Mouse (Mus musculus) embryonic fibroblast, embryonic 13.5 days (primary cell): ENCODE results near the gene Fscn1. TPM values are rescaled to one million over a fixed set of nuclear protein-coding genes. Genes with fewer than 3 reads are reported as not detected.
A peak's percentile ranks its signal among the peaks of the same experiment; 100 is the strongest.

Experiments
- H3K27ac ChIP-seq: 2 replicates; pipeline ENCODE4 v1.5.1; 2012; ENCODE audit warnings: low read length, control low read depth, inconsistent platforms; ENCODE audit not compliant: insufficient read depth
- H3K4me1 ChIP-seq: 2 replicates; pipeline ENCODE4 v1.6.1; 2011; ENCODE audit warnings: low read length; ENCODE audit not compliant: control insufficient read depth, insufficient read depth
- H3K4me3 ChIP-seq: 2 replicates; pipeline ENCODE4 v1.5.1; 2011; ENCODE audit warnings: mild to moderate bottlenecking, control low read depth, low read length; ENCODE audit not compliant: insufficient read depth
- CTCF ChIP-seq: IDR thresholded peaks from 2 replicates; pipeline ENCODE4 v1.5.1; 2011; ENCODE audit warnings: mild to moderate bottlenecking, control low read depth, low read length, moderate library complexity, borderline replicate concordance; ENCODE audit not compliant: insufficient read depth
- POLR2A ChIP-seq: IDR thresholded peaks from 2 replicates; pipeline ENCODE4 v1.6.1; 2011; ENCODE audit warnings: low read depth, mild to moderate bottlenecking, control low read depth, low read length, moderate library complexity
- polyA plus RNA-seq: library from polyadenylated mRNA; stranded (reverse); fragments of >200 nt; gene quantifications from 2 replicates; pipeline ENCODE4 v1.2.4, GENCODE M21; 2011; ENCODE audit warnings: low read depth; ENCODE audit not compliant: missing spikeins, insufficient read length

The Fscn1 gene
- polyA plus RNA-seq, 1 experiment: 323 TPM

GRCm38 (mm10) chr5:142994746-142995145 lies 34.6 kb downstream of the Fscn1 start:
- H3K4me1 ChIP-seq: peaks cover 15% of the 10 kb centered on the region
- TF ChIP-seq POLR2A: no peak
- TF ChIP-seq CTCF: no peak
- H3K27ac ChIP-seq: no peak overlapping the region
- no peak overlapping the region for H3K4me3 ChIP-seq

DNA sequence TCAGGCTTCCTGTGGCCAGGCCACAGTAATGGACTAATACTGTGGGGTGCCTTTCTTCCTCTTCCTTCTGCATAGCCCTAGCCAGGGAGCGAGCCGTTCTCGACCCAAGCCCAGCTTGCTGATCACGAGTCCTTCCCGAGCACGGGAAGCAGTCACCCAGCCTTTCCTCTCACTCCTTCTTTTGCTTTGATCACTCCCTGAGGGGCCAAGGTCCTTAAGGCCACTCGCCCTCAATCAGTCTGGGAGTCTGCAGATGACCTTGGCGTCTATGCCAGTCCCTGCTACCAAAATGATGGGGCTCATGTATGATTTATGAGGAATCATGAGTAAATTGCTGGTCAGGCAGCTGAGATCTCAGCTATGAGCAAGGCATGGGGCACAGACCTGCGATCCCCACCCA lies 37.4 kb downstream of the Fscn1 start:
- no peak overlapping the region for H3K4me3 ChIP-seq
- H3K27ac ChIP-seq: no peak overlapping the region
- peaks cover 27% of the 10 kb centered on the region for H3K4me1 ChIP-seq
- no peak for TF ChIP-seq POLR2A
- TF ChIP-seq CTCF: no peak

DNA sequence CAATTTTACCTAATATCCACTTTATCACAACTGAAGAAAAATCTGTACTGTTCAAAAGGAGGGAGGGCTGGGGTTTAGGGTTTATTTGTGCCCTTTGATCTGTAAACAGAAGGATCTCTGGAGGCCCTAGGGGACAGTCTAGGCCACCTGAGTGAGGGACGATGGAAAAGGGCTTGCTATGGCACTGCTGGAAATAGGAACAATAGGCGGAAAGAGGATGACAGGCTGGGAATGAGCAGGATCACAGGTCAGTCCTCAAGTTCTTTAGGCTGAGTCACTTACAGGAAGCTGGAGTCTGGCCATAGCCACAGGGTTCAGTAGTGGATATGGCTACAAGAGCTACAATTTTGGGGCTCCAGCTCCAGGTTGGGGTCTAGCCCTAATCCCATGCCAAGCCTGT lies 38.0 kb downstream of the Fscn1 start:
- Histone ChIP-seq H3K4me1 (peaks cover 27% of the 10 kb centered on the region), H3K4me3 (no peak overlapping the region), H3K27ac (peak overlapping the region; percentile 43; the same call in 1 of the 2 replicates)
- TF ChIP-seq POLR2A (no peak), CTCF (no peak)

DNA sequence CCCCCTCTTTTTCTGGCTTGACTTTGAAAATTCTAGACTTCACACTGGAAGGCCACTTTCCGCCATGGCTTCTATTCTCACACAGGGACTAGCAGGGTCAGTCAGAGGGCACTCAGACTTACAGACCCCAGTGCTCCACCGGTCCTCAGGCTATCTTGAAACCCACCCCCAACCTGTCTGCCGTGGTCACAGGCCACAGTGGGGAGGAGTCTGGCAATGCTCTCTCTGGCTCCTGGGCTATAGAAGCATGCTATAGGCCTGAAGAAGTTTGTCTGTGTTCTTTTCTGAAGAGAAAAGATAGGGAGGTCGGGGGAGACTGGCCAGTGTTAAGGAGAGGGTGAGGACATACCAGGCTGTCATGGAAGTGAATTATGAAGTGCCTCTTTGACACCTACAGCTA lies 39.9 kb downstream of the Fscn1 start:
- H3K27ac ChIP-seq: peak overlapping the region; percentile 95; the same call in 1 of the 2 replicates
- no peak for TF ChIP-seq CTCF
- no peak for TF ChIP-seq POLR2A
- peaks cover 27% of the 10 kb centered on the region for H3K4me1 ChIP-seq
- no peak overlapping the region for H3K4me3 ChIP-seq

DNA sequence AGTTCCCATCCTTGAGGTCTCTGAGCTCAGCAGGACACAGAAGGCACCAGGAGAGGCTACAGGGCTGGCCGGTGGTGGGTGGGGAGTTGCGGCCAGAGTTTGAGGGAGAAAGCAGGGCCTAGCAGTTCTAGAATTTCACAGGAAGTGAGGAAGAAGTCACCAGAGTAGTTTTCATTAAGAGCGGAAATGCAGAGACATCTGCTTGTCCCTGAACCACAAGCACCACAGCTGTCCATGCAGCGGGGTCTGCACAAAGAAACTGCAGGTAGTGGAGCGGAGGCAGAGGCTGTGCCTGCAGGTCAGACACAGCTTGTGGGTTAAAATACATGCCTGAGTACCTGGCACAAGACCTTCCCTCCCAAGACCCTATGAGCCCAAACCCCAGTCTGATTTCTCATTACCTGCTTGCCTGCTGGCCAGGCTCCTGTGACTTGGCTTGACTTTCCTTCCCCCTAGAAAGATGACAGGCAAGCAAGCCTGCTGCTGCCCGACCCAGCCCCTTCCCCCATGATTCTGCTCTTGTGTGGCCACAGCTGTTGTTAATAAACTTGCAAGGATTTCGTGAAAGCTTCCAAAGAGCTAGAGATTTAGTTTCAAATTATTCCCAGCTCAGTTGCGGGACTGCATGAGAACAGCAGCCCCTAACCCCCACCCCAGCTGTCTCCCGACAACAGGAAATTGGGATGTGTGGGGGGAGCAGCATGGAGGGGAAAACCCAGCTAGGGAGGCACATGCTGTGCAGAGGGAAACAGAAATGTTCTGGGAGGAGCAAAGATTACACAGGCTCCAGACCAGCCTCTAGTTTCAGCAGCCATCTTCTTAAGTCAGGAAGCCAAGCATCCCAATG lies 40.7 kb downstream of the Fscn1 start:
- TF ChIP-seq CTCF (no peak), POLR2A (no peak)
- H3K4me1 ChIP-seq: peaks cover 27% of the 10 kb centered on the region
- peak overlapping the region; percentile 95 for H3K27ac ChIP-seq
- H3K4me3 ChIP-seq: no peak overlapping the region

- TF ChIP-seq CTCF (no peak), POLR2A (no peak)
- Histone ChIP-seq H3K4me1 (no peaks in the 10 kb centered on the region), H3K4me3 (no peak overlapping the region), H3K27ac (no peak overlapping the region)
These were observed 49.2 kb downstream of the Fscn1 start for GRCm38 (mm10) chr5:143009383-143009782.

DNA sequence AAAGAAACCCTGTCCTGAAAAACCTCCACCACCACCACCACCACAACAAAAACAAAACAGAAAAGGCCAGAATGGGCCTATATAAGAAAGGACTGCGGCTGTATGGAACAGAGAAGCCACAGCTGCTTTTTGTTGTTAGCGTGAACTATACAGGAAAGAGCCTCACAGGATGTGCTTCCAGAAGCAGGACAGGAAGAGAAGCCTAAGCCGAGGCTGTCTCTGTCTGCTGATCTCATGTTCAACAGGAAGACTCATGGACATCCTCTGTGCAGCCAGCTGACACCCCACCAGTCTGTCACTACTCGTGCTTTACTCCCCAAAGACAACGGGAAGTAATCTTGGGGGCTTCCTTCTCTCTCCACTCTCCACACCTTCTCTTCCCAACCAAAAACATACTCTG lies 57.3 kb downstream of the Fscn1 start:
- Histone ChIP-seq H3K4me3 (no peak overlapping the region), H3K4me1 (no peaks in the 10 kb centered on the region), H3K27ac (no peak overlapping the region)
- no peak for TF ChIP-seq POLR2A
- TF ChIP-seq CTCF: no peak

Other genes starting within 250 kb of the Fscn1 start
- gene Tnrc18, start 142.7 kb upstream of the Fscn1 start, polyA plus RNA-seq: 98.0 and 124 TPM in 2 replicates
- 8.7 and 8.8 TPM in 2 replicates for gene Fbxl18, start 64.9 kb upstream of the Fscn1 start, polyA plus RNA-seq
- 7,994 and 9,776 TPM in 2 replicates for gene Actb, start 53.6 kb upstream of the Fscn1 start, polyA plus RNA-seq
- gene Rnf216, start 152.7 kb downstream of the Fscn1 start, polyA plus RNA-seq: 28.6 and 36.3 TPM in 2 replicates
- gene Olfr718-ps1, start 187.2 kb downstream of the Fscn1 start, polyA plus RNA-seq: not detected in 2 replicates
- gene Rbak, start 220.4 kb downstream of the Fscn1 start, polyA plus RNA-seq: 7.6 and 12.7 TPM in 2 replicates
- not detected in 2 replicates for gene Spdye4b, start 220.7 kb downstream of the Fscn1 start, polyA plus RNA-seq